ENCODE assay signal across 8 mouse cellular contexts in genomic region chr2:119189029-119189710, GRCm38 (mm10). TPM values are rescaled to one million over a fixed set of nuclear protein-coding genes. Genes with fewer than 3 reads are reported as not detected.
DNase-seq lines count a peak whose midpoint lies in the region; ATAC-seq and TF ChIP-seq lines count a peak whose summit lies in the region.

No protein-coding gene starts in this region.

- TF ChIP-seq RAD21 in MEL (IDR thresholded peaks at IDR 0.05; ENCODE audit: low read depth, low read length), result peak; percentile 93

- H3K4me2 ChIP-seq in hindbrain, embryonic 11.5 days (replicated peaks; ENCODE audit: low read depth, low read length), result peak overlapping the region; percentile 41

- TF ChIP-seq CTCF in MEL (IDR thresholded peaks at IDR 0.05 in 2 of 3, conservative IDR thresholded peaks at IDR 0.05 in 1 of 3; ENCODE audit: control insufficient read depth in 1 of 3, insufficient read depth in 1 of 3, low read depth in 2 of 3, low read length in 3 of 3, poor library complexity in 1 of 3, severe bottlenecking in 1 of 3), result peak; percentile 86 to 97 (median 90)

- no peak for TF ChIP-seq POLR2A in MEL (IDR thresholded peaks at IDR 0.05; ENCODE audit: control insufficient read depth in 1 of 2, insufficient read depth in 1 of 2, low read depth in 1 of 2, low read length in 2 of 2, poor library complexity in 1 of 2)

- ATAC-seq in hindbrain, embryonic 11.5 days (ENCODE audit: low FRiP score), result peak; percentile 85

- H3K4me1 ChIP-seq in MEL (ENCODE audit: control insufficient read depth in 1 of 2, insufficient read depth in 2 of 2, low read length in 2 of 2), result peaks cover 1 to 3% of the 10 kb centered on the region in 2 experiments; a peak in 2 of 4 replicates
- no peaks in the 10 kb centered on the region for H3K4me1 ChIP-seq in hindbrain, embryonic 11.5 days (replicated peaks; ENCODE audit: control insufficient read depth, insufficient read depth, low read length)

- 11% methylated on average over 15 of the region's 15 CpGs for WGBS in hindbrain, embryonic 11.5 days

- no peak for TF ChIP-seq EP300 in MEL (IDR thresholded peaks at IDR 0.05; ENCODE audit: low read depth in 1 of 2, low read length in 2 of 2)

- no peak overlapping the region for H3K27ac ChIP-seq in MEL (ENCODE audit: control insufficient read depth, low read depth, low read length)
- H3K27ac ChIP-seq in hindbrain, embryonic 11.5 days (ENCODE audit: low read depth, low read length), result no peak overlapping the region

- H3K4me3 ChIP-seq in MEL (ENCODE audit: control insufficient read depth in 1 of 2, insufficient read depth in 1 of 2, low read depth in 2 of 2, low read length in 2 of 2), result peak overlapping the region; percentile 32 to 66
- peak overlapping the region; percentile 16; the same call in 1 of the 2 replicates for H3K4me3 ChIP-seq in hindbrain, embryonic 11.5 days (ENCODE audit: low read depth, low read length)

- peak; percentile 89 for DNase-seq in MEL (ENCODE audit: low read depth, low spot score)
- peak; percentile 91 for DNase-seq in cerebellum, adult 9-10 months
- DNase-seq in frontal cortex, adult 2 months (ENCODE audit: extremely low spot score in 1 of 2, low spot score in 1 of 2), result peak; percentile 38 to 93
- peak; percentile 90 for DNase-seq in hindbrain, embryonic 11.5 days (ENCODE audit: low spot score)
- DNase-seq in layer of hippocampus, postnatal 14 days (ENCODE audit: low spot score in 2 of 2), result peak; percentile 80 to 85
- DNase-seq in lung, postnatal 14 days, result peak; percentile 91
- peak; percentile 66 for DNase-seq in retina, adult 2 months (ENCODE audit: low read depth, low spot score)
- DNase-seq in thymus, postnatal 25 days, result peak; percentile 85

- no peaks in the 10 kb centered on the region for H3K36me3 ChIP-seq in MEL (ENCODE audit: control insufficient read depth in 1 of 2, insufficient read depth in 2 of 2, low read length in 2 of 2)
- no peaks in the 10 kb centered on the region for H3K36me3 ChIP-seq in hindbrain, embryonic 11.5 days (ENCODE audit: control insufficient read depth, insufficient read depth, low read length)

- peaks cover 2% of the 10 kb centered on the region; the same call in 1 of the 2 replicates for H3K79me2 ChIP-seq in MEL (ENCODE audit: control insufficient read depth, insufficient read depth, low read length, poor library complexity)

- H3K9ac ChIP-seq in MEL (ENCODE audit: control insufficient read depth, low read depth, low read length, poor library complexity, severe bottlenecking), result peak overlapping the region; percentile 43; the same call in 1 of the 2 replicates
- H3K9ac ChIP-seq in hindbrain, embryonic 11.5 days (ENCODE audit: low read depth, low read length), result no peak overlapping the region

- H3K27me3 ChIP-seq in MEL (ENCODE audit: control insufficient read depth in 1 of 2, insufficient read depth in 2 of 2, low read length in 2 of 2), result no peaks in the 10 kb centered on the region
- H3K27me3 ChIP-seq in hindbrain, embryonic 11.5 days (ENCODE audit: control insufficient read depth, insufficient read depth, low read length), result no peaks in the 10 kb centered on the region

- H3K9me3 ChIP-seq in MEL (replicated peaks; ENCODE audit: insufficient read depth, low read length), result no peaks in the 10 kb centered on the region
- H3K9me3 ChIP-seq in hindbrain, embryonic 11.5 days (ENCODE audit: control insufficient read depth, low read length), result no peaks in the 10 kb centered on the region

TF ChIP-seq in MEL, 35 proteins besides CTCF, POLR2A, EP300 and RAD21:
- 0 out of 2 replicates have a peak, but pooled peaks have one; percentile 19 for TF ChIP-seq MYC (IDR thresholded peaks at IDR 0.05; ENCODE audit: low read depth, low read length)
- no peak for TF ChIP-seq ETS1 (IDR thresholded peaks at IDR 0.05; ENCODE audit: low read depth, low read length)
- no peak for TF ChIP-seq RCOR1 (IDR thresholded peaks at IDR 0.05; ENCODE audit: low read depth, low read length)
- TF ChIP-seq TBP (IDR thresholded peaks at IDR 0.05; ENCODE audit: low read depth, low read length), result no peak
- no peak; the same call in 1 of the 2 replicates for TF ChIP-seq MAX (IDR thresholded peaks at IDR 0.05; ENCODE audit: low read length)
- no peak for TF ChIP-seq TAL1 (IDR thresholded peaks at IDR 0.05; ENCODE audit: low read length)
- TF ChIP-seq CHD1 (IDR thresholded peaks at IDR 0.05; ENCODE audit: low read depth, low read length), result no peak
- peak; percentile 39; the same call in 1 of the 2 replicates for TF ChIP-seq ZNF384 (IDR thresholded peaks at IDR 0.05; ENCODE audit: low read depth, low read length)
- no peak for TF ChIP-seq KAT2A (conservative IDR thresholded peaks at IDR 0.05; ENCODE audit: low read depth, low read length)
- no peak for TF ChIP-seq HCFC1 (IDR thresholded peaks at IDR 0.05; ENCODE audit: low read depth, low read length)
- peak; percentile 93 for TF ChIP-seq ZC3H11A (IDR thresholded peaks at IDR 0.05; ENCODE audit: low read depth, low read length)
- no peak for TF ChIP-seq NRF1 (IDR thresholded peaks at IDR 0.05; ENCODE audit: insufficient read depth, low read depth, low read length, poor library complexity, severe bottlenecking)
- peak; percentile 38; the same call in 1 of the 2 replicates for TF ChIP-seq SIN3A (IDR thresholded peaks at IDR 0.05; ENCODE audit: low read length)
- no peak for TF ChIP-seq ELF1 (IDR thresholded peaks at IDR 0.05; ENCODE audit: low read depth, low read length)
- no peak for TF ChIP-seq MXI1 (IDR thresholded peaks at IDR 0.05; ENCODE audit: low read depth, low read length)
- 0 out of 2 replicates have a peak, but pooled peaks have one; percentile 38 for TF ChIP-seq MAZ (IDR thresholded peaks at IDR 0.05; ENCODE audit: low read depth, low read length)
- peak; percentile 86 for TF ChIP-seq SMC3 (IDR thresholded peaks at IDR 0.05; ENCODE audit: low read depth, low read length)

RNA-seq across cellular contexts. Expression of gene Gm14137, which starts 14.9 kb away (rescaled TPM):
- 0.07 TPM in 1 of 2 replicates, not detected in the other for total RNA-seq in MEL (2012; rRNA removed)
- under 1 TPM in 1 of 2 experiments, not detected in 1; 0.71 TPM for polyA plus RNA-seq in MEL (2012; ENCODE audit: insufficient read depth in 1 of 2, insufficient read length in 2 of 2, low read depth in 1 of 2, low replicate concordance in 2 of 2, missing spikeins in 1 of 2)
- 0.57 and 0.58 TPM in 2 replicates for polyA plus RNA-seq in frontal cortex, adult 2 months (2012; rRNA removed)
- 0.32 and 0.33 TPM in 2 replicates for polyA plus RNA-seq in hindbrain, embryonic 11.5 days (2014; fragmentation: Nextera tagmentation; extraction: Ambion mirVana)
- not detected for total RNA-seq in layer of hippocampus, postnatal 14 days (2021)

RNA-seq across cellular contexts. Expression of gene Zfyve19, which starts 19.2 kb away (rescaled TPM):
- total RNA-seq in MEL (2012; rRNA removed), result 30.3 and 37.4 TPM in 2 replicates
- 10 to 100 TPM in 1 of 2 experiments, not detected in 1; 52.5 TPM for polyA plus RNA-seq in MEL (2012; ENCODE audit: insufficient read depth in 1 of 2, insufficient read length in 2 of 2, low read depth in 1 of 2, low replicate concordance in 2 of 2, missing spikeins in 1 of 2)
- polyA plus RNA-seq in frontal cortex, adult 2 months (2012; rRNA removed), result 48.3 and 78.0 TPM in 2 replicates
- 42.9 and 46.2 TPM in 2 replicates for polyA plus RNA-seq in hindbrain, embryonic 11.5 days (2014; fragmentation: Nextera tagmentation; extraction: Ambion mirVana)
- 10 to 100 TPM; 33.7 to 38.0 TPM for total RNA-seq in layer of hippocampus, postnatal 14 days (2021)

RNA-seq across cellular contexts. Expression of gene Dnajc17, which starts 19.4 kb away (rescaled TPM):
- 13.0 and 14.7 TPM in 2 replicates for total RNA-seq in MEL (2012; rRNA removed)
- polyA plus RNA-seq in MEL (2012; ENCODE audit: insufficient read depth in 1 of 2, insufficient read length in 2 of 2, low read depth in 1 of 2, low replicate concordance in 2 of 2, missing spikeins in 1 of 2), result 10 to 100 TPM in 1 of 2 experiments, not detected in 1; 15.8 TPM
- 35.4 and 40.1 TPM in 2 replicates for polyA plus RNA-seq in frontal cortex, adult 2 months (2012; rRNA removed)
- polyA plus RNA-seq in hindbrain, embryonic 11.5 days (2014; fragmentation: Nextera tagmentation; extraction: Ambion mirVana), result 22.0 and 22.2 TPM in 2 replicates
- 10 to 100 TPM; 16.9 to 18.8 TPM for total RNA-seq in layer of hippocampus, postnatal 14 days (2021)

RNA-seq across cellular contexts. Expression of gene Gchfr, which starts 21.6 kb away (rescaled TPM):
- total RNA-seq in MEL (2012; rRNA removed), result not detected in 2 replicates
- not detected for polyA plus RNA-seq in MEL (2012; ENCODE audit: insufficient read depth in 1 of 2, insufficient read length in 2 of 2, low read depth in 1 of 2, low replicate concordance in 2 of 2, missing spikeins in 1 of 2)
- polyA plus RNA-seq in frontal cortex, adult 2 months (2012; rRNA removed), result 1.1 and 2.3 TPM in 2 replicates
- polyA plus RNA-seq in hindbrain, embryonic 11.5 days (2014; fragmentation: Nextera tagmentation; extraction: Ambion mirVana), result 4.9 and 5.4 TPM in 2 replicates
- not detected for total RNA-seq in layer of hippocampus, postnatal 14 days (2021)

RNA-seq across cellular contexts. Expression of gene Rmdn3, which starts 32.3 kb away (rescaled TPM):
- 44.7 and 57.4 TPM in 2 replicates for total RNA-seq in MEL (2012; rRNA removed)
- 10 to 100 TPM in 1 of 2 experiments, not detected in 1; 52.5 TPM for polyA plus RNA-seq in MEL (2012; ENCODE audit: insufficient read depth in 1 of 2, insufficient read length in 2 of 2, low read depth in 1 of 2, low replicate concordance in 2 of 2, missing spikeins in 1 of 2)
- polyA plus RNA-seq in frontal cortex, adult 2 months (2012; rRNA removed), result 56.6 and 59.2 TPM in 2 replicates
- 43.6 and 45.7 TPM in 2 replicates for polyA plus RNA-seq in hindbrain, embryonic 11.5 days (2014; fragmentation: Nextera tagmentation; extraction: Ambion mirVana)
- total RNA-seq in layer of hippocampus, postnatal 14 days (2021), result 10 to 100 TPM; 46.5 to 55.6 TPM
